In the genomic region with DNA sequence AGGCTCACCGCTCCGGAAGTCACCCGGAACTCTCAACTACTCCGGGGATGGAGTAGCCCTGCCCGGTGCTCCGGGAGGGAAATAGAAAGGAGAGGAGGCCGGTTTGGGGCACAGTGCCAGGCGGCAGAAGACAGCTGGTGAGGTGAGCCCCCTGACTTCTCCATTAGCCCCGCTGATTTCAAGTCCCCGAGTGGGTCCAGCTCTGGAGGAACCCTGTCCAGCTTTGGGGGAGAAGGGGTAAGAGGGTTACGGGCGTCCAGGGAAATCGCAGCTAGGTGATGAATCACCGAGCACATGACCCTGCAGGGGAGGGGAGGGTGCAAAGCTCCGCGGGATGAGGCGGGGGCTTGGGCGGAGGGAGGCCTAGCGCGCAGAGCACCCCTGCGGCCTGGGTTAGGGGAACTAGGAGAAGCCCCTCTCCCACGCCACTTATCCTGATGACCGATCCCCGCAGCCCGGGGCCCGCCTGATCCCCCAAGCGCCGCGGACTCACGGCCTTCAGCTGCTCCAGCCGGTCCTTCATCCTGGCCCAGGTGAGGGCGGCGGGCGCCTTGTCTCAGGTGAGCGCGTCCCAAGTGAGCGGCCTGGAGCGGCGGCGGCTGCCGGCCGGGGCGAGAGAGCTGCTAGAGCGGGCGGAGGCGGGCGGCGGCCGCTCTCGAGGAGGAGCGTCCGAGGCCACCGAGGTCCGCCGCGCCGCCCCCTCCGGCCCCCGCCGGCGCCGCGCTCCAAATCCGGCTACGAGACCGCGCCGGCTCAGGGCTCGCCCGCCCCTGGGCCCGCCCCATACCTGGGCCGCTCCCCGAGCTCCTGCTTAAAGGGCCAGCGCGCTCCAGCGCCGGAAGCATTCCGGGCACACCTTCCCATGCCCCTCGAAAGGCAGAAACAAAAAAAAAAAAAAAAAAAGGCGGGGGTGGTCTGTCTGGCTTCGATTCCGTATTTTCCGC, we compare ENCODE assay signal across 8 mouse cellular contexts. TPM values are rescaled to one million over a fixed set of nuclear protein-coding genes. Genes with fewer than 3 reads are reported as not detected.
A peak's percentile ranks its signal among the peaks of the same experiment; 100 is the strongest.
DNase-seq lines count a peak whose midpoint lies in the region; ATAC-seq and TF ChIP-seq lines count a peak whose summit lies in the region.

No protein-coding gene starts in this region.

- under 1% methylated on average over 82 of the region's 83 CpGs for WGBS in hindbrain, embryonic 15.5 days

- H3K36me3 ChIP-seq in hindbrain, embryonic 15.5 days, result no peaks in the 10 kb centered on the region

- peak overlapping the region; percentile 92 for H3K4me3 ChIP-seq in gastrocnemius, adult 2 months
- H3K4me3 ChIP-seq in hindbrain, embryonic 15.5 days, result peak overlapping the region; percentile 85

- no peaks in the 10 kb centered on the region for H3K9me3 ChIP-seq in hindbrain, embryonic 15.5 days

- H3K9ac ChIP-seq in hindbrain, embryonic 15.5 days, result peak overlapping the region; percentile 85

- peak; percentile 65 to 72 for DNase-seq in adrenal gland, adult 18-20 months (ENCODE audit: low spot score in 2 of 2)
- peak; percentile 83 to 90 for DNase-seq in cerebellum, postnatal 25 days
- peak; percentile 78 for DNase-seq in gastrocnemius, adult 2 months
- DNase-seq in left cerebral cortex, adult 18-20 months (ENCODE audit: low spot score in 2 of 2), result peak; percentile 42 to 67
- DNase-seq in lung, postnatal 36 days, result peak; percentile 83
- DNase-seq in retina, embryonic 14.5 days (ENCODE audit: low spot score), result peak; percentile 58
- no peak for DNase-seq in c-Kit-positive CD71-positive TER-119-positive erythroid progenitor cells, embryonic 14.5 days (ENCODE audit: low spot score)

- peak overlapping the region; percentile 95 for H3K4me2 ChIP-seq in hindbrain, embryonic 15.5 days

- intact Hi-C loops in gastrocnemius, adult 2 months (cut with DNase I), result loop anchor here (2.0 kb wide), 1 partner anchor 194 kb away; no protein-coding TSS in a partner anchor

- H3K27me3 ChIP-seq in hindbrain, embryonic 15.5 days, result peaks cover 14% of the 10 kb centered on the region

- no peak for TF ChIP-seq CTCF in gastrocnemius, adult 2 months (IDR thresholded peaks at IDR 0.05)

- peak overlapping the region; percentile 83 for H3K27ac ChIP-seq in gastrocnemius, adult 2 months
- H3K27ac ChIP-seq in hindbrain, embryonic 15.5 days (replicated peaks), result peak overlapping the region; percentile 63

- peak; percentile 89 for ATAC-seq in hindbrain, embryonic 15.5 days (ENCODE audit: low FRiP score, low read depth)

- peaks cover 19% of the 10 kb centered on the region for H3K4me1 ChIP-seq in hindbrain, embryonic 15.5 days (replicated peaks)

RNA-seq across cellular contexts. Expression of a gene that starts 0.7 kb away (rescaled TPM):
- total RNA-seq in adrenal gland, adult 18-20 months (2021), result 1 to 10 TPM; 6.9 to 9.5 TPM
- total RNA-seq in gastrocnemius, adult 2 months (2021), result 1 to 10 TPM; 1.7 to 2.6 TPM
- polyA plus RNA-seq in hindbrain, embryonic 15.5 days (2015; fragmentation: Nextera tagmentation; extraction: Ambion mirVana), result 17.6 and 20.6 TPM in 2 replicates
- total RNA-seq in left cerebral cortex, adult 18-20 months (2021), result 10 to 100 TPM; 29.5 to 30.8 TPM

RNA-seq across cellular contexts. Expression of a gene that starts 20.5 kb away (rescaled TPM):
- total RNA-seq in adrenal gland, adult 18-20 months (2021), result not detected
- not detected for total RNA-seq in gastrocnemius, adult 2 months (2021)
- 0.09 and 0.12 TPM in 2 replicates for polyA plus RNA-seq in hindbrain, embryonic 15.5 days (2015; fragmentation: Nextera tagmentation; extraction: Ambion mirVana)
- not detected for total RNA-seq in left cerebral cortex, adult 18-20 months (2021)

RNA-seq across cellular contexts. Expression of a gene that starts 42.4 kb away (rescaled TPM):
- total RNA-seq in adrenal gland, adult 18-20 months (2021), result not detected
- total RNA-seq in gastrocnemius, adult 2 months (2021), result not detected
- not detected in 2 replicates for polyA plus RNA-seq in hindbrain, embryonic 15.5 days (2015; fragmentation: Nextera tagmentation; extraction: Ambion mirVana)
- not detected for total RNA-seq in left cerebral cortex, adult 18-20 months (2021)

RNA-seq across cellular contexts. Expression of a gene that starts 48.3 kb away (rescaled TPM):
- 10 to 100 TPM; 63.6 to 72.3 TPM for total RNA-seq in adrenal gland, adult 18-20 months (2021)
- total RNA-seq in gastrocnemius, adult 2 months (2021), result 10 to 100 TPM; 51.6 to 69.4 TPM
- 44.6 and 45.2 TPM in 2 replicates for polyA plus RNA-seq in hindbrain, embryonic 15.5 days (2015; fragmentation: Nextera tagmentation; extraction: Ambion mirVana)
- total RNA-seq in left cerebral cortex, adult 18-20 months (2021), result 10 to 100 TPM; 39.3 to 43.3 TPM

RNA-seq across cellular contexts. Expression of a gene that starts 56.4 kb away (rescaled TPM):
- not detected for total RNA-seq in adrenal gland, adult 18-20 months (2021)
- not detected for total RNA-seq in gastrocnemius, adult 2 months (2021)
- polyA plus RNA-seq in hindbrain, embryonic 15.5 days (2015; fragmentation: Nextera tagmentation; extraction: Ambion mirVana), result not detected in 2 replicates
- total RNA-seq in left cerebral cortex, adult 18-20 months (2021), result not detected
